Mouse (Mus musculus): Measurements from ENCODE around the gene Gm45021. TPM values are rescaled to one million over a fixed set of nuclear protein-coding genes. Genes with fewer than 3 reads are reported as not detected.

The Gm45021 gene
- not detected for total RNA-seq (2021)
- long read RNA-seq, experiment 1, partial matches to known transcripts = 0 of 1 reads
- long read RNA-seq, experiment 1, other reads (novel, unspliced or antisense) = 1 of 1 reads
- long read RNA-seq, experiment 2, partial matches to known transcripts = 0 of 1 reads
- long read RNA-seq, experiment 2, other reads (novel, unspliced or antisense) = 1 of 1 reads

DNA sequence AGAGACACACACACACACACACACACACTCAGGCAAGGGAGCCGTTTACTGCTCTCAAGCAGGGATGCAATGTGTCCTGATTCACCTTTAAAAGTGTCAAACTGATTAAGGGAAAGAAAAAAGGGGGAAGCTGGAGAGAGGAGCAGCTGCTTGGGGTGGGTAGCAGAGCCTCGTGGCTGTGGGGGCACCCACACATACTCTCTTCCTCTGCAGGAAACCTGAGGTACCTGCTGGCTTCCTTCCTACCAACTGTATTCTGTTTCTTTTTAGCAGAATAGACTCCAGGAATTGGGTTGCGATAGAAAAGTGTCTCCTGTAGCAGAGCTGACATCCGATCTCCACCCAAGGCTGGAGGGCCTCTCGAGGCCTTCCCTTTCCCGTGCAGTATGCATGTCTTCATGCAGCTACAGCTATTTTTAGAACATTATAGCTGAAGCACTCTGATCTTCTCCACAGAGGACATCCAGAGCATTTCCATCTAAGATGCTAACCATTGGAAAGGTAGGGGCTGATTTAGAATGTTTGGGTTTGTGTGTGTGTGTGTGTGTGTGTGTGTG, at the start of gene Gm45021:
TSS of gene Gm45021 (plus strand) at position 417 of the 557 bp plus-strand sequence.
- DNase-seq = no peak

DNA sequence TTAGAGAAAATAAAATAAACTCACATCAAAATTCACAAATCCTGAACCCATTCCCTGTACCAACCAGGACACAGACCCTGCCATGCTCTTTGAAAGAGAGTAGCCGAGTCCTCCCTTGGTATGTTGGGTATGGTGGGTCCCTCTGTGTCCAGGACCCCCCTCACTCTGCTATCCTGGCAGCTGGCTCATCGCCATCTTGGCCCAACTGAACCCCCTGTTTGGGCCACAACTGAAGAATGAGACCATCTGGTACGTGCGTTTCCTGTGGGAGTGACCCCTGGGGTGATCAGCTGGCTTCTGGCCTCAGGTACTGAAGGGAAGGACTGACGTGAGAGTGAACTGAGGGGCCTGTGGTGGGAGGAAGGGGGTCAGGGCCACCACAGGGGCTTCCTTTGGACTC, 49.5 kb upstream of the Gm45021 start:
- DNase-seq = no peak

DNA sequence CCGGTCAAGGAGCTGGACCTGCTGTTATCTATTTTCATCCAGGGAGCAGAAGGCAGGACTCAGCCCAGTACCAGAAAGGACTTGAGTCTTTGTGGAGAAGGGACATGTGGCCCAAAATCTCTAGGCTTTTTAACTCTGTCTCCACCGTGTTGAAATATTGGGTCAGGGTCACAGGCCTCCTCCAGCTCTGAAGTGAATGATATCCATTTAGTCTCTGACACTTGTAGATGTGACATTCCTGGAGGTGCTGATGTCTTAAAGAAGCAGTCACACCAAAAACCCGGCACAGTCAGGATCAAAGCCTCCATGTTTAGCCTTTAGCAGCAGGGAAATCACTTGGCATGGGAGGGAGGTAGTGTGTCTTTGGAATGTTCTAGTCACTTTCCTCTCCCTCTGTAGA, 48.7 kb upstream of the Gm45021 start:
- DNase-seq = no peak

DNA sequence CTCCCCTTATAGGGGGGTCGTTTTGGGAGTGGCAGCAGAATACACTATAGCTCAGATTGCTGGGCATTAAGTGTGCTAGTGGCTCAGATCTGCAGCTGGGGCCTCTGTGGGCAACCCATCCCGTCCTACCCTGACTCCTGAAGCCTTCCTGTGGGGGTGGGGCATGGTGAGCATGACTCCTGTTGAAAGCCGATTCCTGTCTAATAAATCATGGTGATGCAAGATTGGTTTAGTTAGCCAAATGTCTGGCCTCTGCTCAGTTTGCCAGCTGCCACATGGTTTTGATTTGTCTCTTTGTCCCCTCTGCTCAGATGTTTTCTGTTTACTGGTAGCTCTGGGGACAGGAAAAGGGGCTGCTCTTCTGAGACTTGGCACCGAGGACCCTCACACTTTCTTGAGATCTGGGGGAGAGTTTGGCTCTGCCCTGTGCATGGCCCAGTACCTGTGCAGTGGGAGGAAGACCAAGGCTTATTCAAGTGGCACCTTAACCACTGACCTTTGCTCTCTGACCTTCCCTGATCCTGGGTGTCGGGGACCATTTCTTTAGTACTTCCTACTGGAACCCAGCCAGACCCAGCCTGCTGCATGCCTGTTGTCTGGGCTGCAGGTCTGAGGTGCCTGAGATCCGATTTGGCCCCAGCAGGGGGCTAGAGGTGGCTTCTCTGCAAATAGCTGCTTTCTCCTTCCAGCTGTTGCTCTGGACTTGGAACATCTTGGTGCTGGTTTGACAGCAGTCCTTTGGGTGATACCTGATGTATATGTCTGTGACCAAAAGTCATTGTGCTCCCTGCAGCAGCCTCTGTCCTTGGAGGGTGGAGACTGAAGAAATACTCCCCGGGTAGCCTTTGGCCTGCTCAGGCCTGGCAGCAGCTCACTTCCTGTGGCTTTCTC, 47.6 kb upstream of the Gm45021 start:
- peak; percentile 76 for DNase-seq

DNA sequence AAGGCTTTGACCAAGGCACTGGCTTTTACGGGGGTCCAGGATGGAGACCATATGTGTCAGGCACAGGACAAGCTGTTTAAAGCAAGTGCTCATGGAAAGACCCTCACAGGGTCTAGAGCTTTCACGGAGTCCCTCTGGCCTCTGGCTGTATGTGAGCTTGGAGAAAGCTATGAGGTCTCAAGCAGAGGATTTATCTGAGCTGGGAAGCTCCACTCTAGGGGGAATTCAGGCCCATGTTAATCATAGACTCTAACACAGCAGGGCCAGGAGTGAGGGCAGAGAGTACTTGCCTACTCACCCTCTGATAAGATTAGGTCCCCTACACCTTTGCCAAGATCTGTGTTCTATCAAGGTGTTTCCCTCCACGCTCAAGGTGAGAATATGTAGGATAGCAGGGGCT, 46.8 kb upstream of the Gm45021 start:
- no peak for DNase-seq

DNA sequence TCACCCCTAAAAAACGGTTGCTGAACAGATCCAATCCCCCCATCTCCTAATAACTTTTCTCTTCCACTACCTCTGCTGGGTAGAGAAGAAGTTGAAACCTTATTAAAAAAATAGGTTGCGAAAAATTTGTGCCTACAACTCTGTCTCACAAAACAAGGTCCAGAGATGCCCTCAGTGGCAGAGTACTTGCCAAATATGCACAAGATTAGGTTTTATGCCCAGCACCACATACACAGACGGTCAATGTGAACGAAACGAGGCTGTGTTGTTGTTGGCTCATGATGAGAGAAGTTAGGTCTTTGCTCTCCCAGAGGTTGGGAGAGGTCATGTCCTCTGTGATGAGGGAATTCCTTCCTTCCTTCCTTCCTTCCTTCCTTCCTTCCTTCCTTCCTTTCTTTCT, 44.2 kb upstream of the Gm45021 start:
- no peak for DNase-seq

DNA sequence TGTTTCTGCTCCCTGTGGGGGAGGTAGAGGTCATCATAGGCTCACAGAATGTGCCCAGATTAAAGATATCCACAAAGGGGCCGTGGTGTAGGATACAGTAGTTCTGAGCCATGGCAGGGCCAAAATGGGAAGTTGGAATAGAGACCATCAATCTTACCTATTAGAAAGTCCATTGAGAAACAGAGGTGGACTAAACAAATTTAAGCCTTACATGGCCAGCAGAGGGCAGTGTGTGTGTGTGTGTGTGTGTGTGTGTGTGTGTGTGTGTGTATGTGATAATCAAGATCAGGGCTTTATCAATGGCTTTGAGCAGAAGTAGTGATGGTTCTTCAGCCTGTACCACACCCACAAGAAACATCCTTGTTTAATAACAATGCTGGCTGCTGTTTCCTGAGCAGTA, 43.1 kb upstream of the Gm45021 start:
- no peak for DNase-seq

DNA sequence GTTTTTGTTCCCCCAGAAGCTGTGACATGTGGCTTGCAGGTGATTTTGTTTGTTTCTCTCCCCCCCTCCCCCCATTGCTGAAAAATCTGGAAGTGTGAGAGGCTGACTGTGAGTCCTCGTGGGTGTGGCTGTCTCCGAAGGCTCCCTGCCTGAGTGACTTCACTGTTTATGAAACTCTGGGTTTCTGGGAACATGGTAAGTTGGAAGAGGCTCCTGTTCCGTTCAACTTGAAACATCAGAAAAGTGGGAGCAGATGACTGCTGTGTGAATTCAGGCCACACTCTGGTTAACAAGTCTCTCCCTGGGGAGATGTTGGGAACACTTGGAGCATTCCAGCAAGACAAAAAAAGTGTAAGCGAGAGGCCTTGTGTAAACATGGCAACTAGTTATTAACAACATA, 42.6 kb upstream of the Gm45021 start:
- DNase-seq = peak; percentile 45

DNA sequence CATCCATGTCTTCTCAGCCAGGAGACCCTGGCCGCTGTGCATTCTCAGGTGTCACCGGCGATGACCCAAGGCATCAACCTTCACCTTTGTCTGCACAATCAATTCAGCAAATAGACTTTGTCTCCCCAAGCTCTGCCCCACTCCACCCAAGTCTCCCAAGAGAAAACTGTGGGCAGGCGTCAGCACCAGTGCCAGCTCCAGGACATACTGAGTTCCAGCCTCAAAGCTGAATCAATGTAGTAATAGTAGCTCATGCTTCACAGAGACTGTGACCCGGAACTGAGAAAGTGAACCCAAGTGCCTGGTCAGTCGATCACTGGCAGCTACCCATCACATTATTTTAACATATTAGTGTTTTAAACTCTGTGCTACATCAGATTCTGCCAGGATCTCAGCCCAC, 41.1 kb upstream of the Gm45021 start:
- DNase-seq = no peak

DNA sequence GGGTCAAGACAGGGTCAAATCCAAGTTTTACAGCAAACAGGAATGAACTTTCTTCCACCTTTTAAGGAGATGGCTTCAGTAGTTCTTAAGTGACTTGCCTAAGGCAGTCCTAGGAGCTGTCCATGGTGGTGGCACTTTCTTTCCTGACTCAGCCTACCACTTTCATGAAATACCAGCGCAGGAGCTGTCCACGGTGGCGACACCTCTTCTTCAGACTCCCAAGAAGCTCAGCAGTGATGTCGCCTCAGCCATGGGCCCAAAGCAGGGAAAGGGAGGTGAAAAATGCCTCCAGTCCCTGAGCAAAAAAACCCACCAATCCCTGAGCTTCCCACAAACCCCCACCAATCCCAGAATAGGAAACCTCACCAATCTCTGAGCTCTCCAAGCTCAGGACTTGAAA, 36.5 kb upstream of the Gm45021 start:
- no peak for DNase-seq

DNA sequence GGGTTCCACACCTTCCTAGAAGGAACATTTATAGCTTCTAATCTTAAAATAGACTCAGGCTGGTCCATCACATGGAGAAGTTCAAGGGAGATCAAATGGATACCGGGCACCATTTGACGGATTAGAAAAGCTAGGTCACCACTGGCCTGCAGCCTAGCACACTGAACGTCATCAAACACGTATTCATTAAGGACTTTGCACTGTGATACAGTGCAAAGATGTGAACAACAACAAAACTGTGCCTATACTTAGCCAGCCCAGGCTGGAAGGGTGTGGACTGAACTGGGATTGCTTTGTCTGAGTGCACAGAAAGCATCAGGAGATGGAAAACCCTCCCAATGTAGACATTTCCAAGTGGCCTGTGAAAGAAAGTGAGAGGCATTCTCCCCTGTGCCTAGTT, 35.6 kb upstream of the Gm45021 start:
- peak; percentile 75 for DNase-seq

DNA sequence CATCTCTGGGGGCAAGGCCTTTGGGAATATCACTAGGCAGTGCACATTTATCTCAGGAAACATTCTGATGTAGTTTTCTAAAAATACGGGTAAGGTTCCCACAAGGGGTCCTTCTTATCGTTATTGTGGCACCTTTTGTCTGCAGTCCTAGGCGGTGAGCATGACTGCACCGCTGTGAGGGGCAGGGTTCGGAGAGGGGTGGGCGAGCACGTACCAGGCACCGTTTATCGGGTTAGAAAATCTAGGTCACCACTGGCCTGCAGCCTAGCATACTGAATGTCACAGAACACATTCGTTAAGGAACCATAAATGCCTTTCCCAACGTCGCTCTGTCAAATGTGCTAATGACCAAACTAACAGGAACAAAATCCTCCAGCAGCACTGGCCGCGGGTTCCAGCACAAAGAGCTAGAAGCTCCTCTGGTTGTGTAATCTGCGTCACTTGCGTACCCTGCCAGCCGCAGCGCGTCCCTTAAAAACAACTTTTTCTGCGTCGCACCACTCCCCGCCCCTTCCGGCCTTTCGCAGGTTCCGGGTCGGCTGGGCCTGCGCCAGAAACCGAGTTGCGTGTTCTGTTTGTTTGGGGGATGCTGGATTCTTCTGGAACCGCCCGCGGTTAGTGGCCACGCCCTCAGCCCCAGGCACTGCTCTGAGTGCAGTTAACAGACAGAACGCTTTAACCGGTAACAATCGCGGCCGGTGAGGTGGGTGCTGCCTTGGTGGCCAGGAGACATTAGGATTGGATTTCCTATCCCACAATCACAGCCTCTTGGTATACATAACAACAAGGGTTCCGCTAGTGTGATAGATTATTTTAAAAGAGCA, 34.9 kb upstream of the Gm45021 start, which contains the start of gene Lrrc61:
TSS of gene Lrrc61 (plus strand) at position 517 of the 824 bp plus-strand sequence.
- DNase-seq = peak; percentile 97

DNA sequence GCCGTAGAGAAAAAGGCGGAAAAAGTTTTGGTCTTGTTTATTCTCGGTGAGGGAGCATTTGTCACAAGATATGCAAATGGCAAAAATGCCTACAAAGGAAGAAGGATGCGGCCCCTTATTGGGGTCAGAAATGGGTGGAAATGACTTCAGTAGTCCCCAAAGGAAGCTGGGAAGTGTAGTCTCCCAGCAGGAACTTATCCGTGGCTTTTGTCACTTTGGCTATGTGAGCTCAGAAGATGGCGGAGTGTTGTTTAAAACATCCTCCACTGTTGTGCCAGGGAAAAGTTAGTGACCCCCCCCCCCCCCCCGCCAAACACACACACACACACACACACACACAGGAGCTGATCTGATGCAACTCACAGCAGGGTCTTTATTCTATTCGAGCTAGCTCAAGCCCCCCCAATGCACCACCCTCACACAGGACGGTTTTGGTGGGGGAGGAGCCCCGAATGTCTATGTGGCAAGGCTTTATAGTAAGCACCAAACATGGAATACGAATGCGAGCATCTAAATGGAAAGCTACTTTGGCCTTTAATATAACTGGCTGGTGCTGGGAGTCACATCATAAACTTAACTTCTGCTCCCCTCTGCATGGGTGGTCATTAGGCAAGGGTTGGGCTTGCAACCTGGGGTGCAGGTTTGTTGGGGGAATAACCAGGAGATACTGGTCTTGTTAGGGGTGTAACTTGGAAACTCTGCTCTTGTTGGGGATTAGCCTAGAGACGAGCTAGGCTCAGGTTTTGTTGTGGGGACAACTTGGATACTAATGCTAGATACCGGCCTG, 34.1 kb upstream of the Gm45021 start:
- peak; percentile 55 for DNase-seq

DNA sequence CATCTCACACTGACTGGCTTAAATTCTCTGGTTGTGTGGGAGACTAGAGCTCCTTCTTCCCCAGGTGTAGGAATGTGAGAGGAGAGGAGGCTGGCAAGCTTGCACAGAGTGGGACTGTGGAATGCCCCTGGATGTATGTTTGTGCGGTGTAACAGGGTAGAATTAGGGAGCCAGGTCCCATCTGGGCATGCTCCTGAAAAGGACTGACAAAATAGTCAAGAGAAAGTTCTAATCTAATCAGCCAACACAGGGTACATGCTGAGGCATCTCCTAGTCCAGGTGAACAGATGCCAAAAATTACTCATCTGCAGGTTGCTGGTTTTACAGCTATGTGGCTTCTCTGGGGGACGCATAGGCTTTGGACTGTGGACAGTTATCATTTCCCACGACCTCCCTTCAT, 33.5 kb upstream of the Gm45021 start:
- no peak for DNase-seq

DNA sequence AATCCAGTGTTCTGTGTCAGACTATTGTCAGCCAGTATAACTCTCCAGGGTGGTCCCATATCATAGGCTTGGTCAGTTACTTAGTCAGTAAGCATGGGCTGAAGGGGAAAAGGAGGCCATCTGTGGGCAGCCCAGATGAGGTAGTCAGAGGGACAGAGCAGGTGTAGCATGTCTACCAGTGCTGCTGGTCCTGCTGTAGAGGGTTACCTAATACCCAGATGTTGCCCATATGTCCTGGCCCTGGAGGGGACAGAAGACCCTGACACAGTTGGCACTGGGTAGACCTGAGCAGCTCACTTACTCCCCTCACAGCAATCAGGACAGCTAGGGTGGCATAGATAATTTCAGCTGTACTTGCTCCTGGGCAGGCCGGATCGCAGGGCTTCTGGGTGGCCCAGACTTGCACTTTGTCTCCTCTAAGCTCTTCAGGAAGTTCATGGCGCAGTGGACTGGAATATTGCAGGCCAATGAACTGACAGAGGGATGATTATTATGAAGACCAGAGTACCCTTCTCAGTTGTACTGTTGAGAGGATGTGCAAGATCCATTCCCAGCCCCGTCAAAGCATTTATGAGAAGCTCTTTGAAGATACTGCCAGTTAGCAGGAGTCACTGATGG, 23.6 kb upstream of the Gm45021 start:
- no peak for DNase-seq

DNA sequence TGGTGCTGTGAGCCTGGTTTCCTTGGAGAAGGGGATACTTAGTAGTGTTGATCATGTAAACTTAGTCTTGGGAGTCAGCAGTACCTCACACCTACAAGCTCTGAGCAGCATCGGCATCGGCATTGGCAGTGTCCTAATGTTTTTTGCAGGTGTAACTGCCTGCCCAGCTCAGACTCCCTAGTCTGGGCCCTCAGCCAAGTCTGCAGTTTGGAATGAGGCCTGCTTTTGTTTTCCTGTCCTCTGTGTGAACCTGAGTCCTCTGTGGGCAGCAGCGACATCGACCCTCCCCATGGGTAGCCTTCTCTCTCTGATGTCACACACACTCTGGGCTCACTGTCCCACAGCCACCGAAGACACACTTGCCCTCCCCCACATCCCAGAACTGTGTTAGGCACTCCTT, 23.1 kb upstream of the Gm45021 start:
- DNase-seq = peak; percentile 64

DNA sequence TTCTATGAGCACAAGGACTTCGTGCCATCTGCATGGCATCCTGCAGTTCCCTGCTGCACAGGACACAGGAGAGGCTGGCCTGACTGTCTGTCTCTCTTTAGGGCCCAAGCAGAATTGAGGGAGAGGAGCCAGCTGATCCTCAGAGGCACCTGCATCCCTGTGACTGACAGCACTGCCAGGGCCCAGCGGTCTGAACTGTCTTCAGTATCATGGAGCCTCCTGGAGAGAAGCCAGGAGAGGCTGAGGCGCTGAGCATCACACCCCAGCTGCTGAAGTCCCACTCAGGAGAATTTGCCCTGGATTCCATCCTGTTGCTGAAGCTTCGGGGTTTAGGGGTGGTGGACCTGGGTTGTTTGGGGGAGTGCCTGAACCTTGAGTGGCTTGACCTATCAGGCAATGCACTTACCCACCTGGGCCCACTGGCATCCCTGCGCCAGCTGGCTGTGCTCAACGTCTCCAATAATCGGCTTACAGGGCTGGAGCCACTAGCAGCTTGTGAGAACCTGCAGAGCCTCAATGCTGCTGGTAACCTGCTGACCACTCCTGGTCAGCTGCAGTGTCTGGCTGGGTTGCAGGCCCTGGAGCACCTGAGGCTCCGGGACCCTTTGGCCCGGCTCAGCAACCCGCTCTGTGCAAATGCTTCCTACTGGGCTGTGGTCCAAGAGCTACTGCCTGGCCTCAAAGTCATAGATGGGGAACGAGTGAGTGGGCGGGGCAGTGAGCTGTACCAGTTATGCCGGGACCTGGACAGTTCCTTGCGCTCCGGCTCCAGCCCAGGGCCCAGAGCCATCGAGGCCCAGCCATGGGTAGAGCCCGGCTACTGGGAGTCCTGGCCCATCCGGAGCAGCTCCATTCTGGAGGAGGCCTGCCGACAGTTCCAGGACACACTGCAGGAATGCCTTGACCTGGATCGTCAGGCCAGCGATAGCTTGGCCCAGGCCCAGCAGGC, 21.1 kb upstream of the Gm45021 start:
- DNase-seq = peak; percentile 53

DNA sequence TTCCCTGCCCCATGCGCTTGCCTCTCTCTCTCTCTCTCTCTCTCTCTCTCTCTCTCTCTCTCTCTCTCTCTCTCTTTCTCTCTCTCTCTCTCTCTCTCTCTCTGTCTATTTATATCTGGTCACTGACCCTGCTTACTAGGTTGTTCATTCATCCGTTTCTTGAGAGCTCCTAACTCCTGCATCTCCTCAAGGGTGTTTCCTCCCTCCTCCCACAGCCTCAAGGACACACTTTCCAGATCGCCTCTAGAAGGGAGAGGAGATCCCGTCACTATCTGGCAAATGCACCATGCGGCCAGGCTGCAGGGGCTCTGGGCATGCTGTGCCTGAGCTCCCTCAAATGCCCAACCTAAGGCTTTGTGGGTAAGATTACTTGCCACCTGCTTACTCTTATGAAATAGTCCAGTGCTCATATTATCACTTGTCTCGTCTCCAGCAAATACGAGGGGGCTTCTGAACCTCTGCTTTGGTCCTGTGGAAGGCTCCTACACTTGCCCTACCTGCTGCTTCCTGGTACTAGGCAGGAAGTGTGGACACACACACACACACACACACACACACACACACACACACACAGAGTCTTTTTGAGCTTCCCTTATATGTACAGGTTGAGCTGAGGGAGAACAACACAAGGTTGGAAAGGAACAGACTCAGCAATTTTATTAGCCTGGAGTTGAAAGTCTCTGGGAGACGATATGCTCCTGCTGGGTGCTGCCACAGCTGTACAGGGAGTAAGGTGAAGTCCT, 20.2 kb upstream of the Gm45021 start:
- DNase-seq = no peak

DNA sequence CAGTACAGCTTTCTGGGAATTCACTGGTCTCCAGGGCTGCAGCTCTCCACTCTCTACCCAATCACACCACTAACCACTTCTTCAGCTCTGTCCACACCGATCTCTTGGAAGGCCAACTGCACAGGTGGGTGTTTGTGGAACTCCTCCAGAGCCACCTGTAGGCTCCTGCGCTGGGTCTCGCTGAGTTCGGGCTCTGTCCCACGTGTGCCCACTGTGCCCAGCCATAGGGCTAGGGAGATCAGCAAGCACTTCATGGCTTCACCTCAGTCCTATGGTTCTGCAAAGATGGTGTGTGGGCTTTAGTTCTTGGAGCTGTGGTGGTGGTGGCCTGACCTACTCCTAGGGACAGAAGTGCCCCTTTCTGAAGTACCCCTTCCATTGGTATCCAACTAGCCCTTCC, 17.4 kb upstream of the Gm45021 start:
- DNase-seq = no peak

Data from gastrocnemius, postnatal 25 days (tissue).